Mouse (Mus musculus): Measurements from ENCODE around the gene Pafah1b3. TPM values are rescaled to one million over a fixed set of nuclear protein-coding genes. Genes with fewer than 3 reads are reported as not detected.

The Pafah1b3 gene
- polyA plus RNA-seq, 1 experiment, result 74.1 TPM

Other genes with a start within 250 kb of the Pafah1b3 start
- 15.1 and 15.7 TPM in 2 replicates for gene Grik5, start 225.6 kb downstream of the Pafah1b3 start, polyA plus RNA-seq (2012; rRNA removed)
- 15.9 and 21.7 TPM in 2 replicates for gene Zfp574, start 225.4 kb downstream of the Pafah1b3 start, polyA plus RNA-seq (2012; rRNA removed)
- 1.1 and 1.2 TPM in 2 replicates for gene Pou2f2, start 118.3 kb downstream of the Pafah1b3 start, polyA plus RNA-seq (2012; rRNA removed)
- 21.9 and 23.3 TPM in 2 replicates for gene Dedd2, start 77.4 kb downstream of the Pafah1b3 start, polyA plus RNA-seq (2012; rRNA removed)
- 10.1 and 10.3 TPM in 2 replicates for gene Zfp526, start 76.6 kb downstream of the Pafah1b3 start, polyA plus RNA-seq (2012; rRNA removed)
- 120 and 125 TPM in 2 replicates for gene Gsk3a, start 60.1 kb downstream of the Pafah1b3 start, polyA plus RNA-seq (2012; rRNA removed)
- gene Erf, start 47.2 kb downstream of the Pafah1b3 start, polyA plus RNA-seq (2012; rRNA removed), result 33.2 and 43.4 TPM in 2 replicates
- 54.4 and 81.6 TPM in 2 replicates for gene Cic, start 30.3 kb downstream of the Pafah1b3 start, polyA plus RNA-seq (2012; rRNA removed)
- 0.19 and 0.30 TPM in 2 replicates for gene Prr19, start 3.4 kb upstream of the Pafah1b3 start, polyA plus RNA-seq (2012; rRNA removed)
- gene Tmem145, start 8.1 kb upstream of the Pafah1b3 start, polyA plus RNA-seq (2012; rRNA removed), result not detected in 2 replicates
- 40.0 and 41.2 TPM in 2 replicates for gene Megf8, start 19.2 kb upstream of the Pafah1b3 start, polyA plus RNA-seq (2012; rRNA removed)
- gene Cnfn, start 71.7 kb upstream of the Pafah1b3 start, polyA plus RNA-seq (2012; rRNA removed), result not detected in 2 replicates
- 664 and 702 TPM in 2 replicates for gene Lipe, start 100.7 kb upstream of the Pafah1b3 start, polyA plus RNA-seq (2012; rRNA removed)
- gene Cxcl17, start 114.9 kb upstream of the Pafah1b3 start, polyA plus RNA-seq (2012; rRNA removed), result not detected in 2 replicates
- gene Ceacam1, start 179.6 kb upstream of the Pafah1b3 start, polyA plus RNA-seq (2012; rRNA removed), result 7.4 and 8.9 TPM in 2 replicates
- gene Ceacam2, start 241.9 kb upstream of the Pafah1b3 start, polyA plus RNA-seq (2012; rRNA removed), result 0.16 and 0.31 TPM in 2 replicates

Measured in gonadal fat pad, adult 2 months (tissue).